ENCODE assay signal across 7 mouse cellular contexts in genomic region chr15:83727626-83728025, GRCm38 (mm10). TPM values are rescaled to one million over a fixed set of nuclear protein-coding genes. Genes with fewer than 3 reads are reported as not detected.
DNase-seq lines count a peak whose midpoint lies in the region.

No protein-coding gene starts in this region.

- no peaks in the 10 kb centered on the region for H3K27me3 ChIP-seq in splenic B cell, adult 2 months (ENCODE audit: control insufficient read depth, insufficient read depth, low read length, poor library complexity, severe bottlenecking)

- peak; percentile 44 to 60 for DNase-seq in left cerebral cortex, adult 18-20 months (ENCODE audit: low spot score in 2 of 2)
- no peak for DNase-seq in left cerebral cortex, adult 11 months (ENCODE audit: low spot score)
- DNase-seq in NIH3T3 (ENCODE audit: low read depth): peak; percentile 67
- DNase-seq in c-Kit-positive CD71-negative TER-119-negative erythroid progenitor cells, embryonic 14.5 days (ENCODE audit: low read depth): peak; percentile 29
- peak; percentile 25 to 43 for DNase-seq in gastrocnemius, postnatal 36 days
- DNase-seq in lung, adult 18-20 months: peak; percentile 50 to 63
- DNase-seq in splenic B cell, adult 2 months (ENCODE audit: low read depth, low spot score): peak; percentile 36

- no peaks in the 10 kb centered on the region for H3K36me3 ChIP-seq in splenic B cell, adult 2 months (ENCODE audit: control insufficient read depth, insufficient read depth, low read length, poor library complexity, severe bottlenecking)

- intact Hi-C loops in gastrocnemius, postnatal 36 days (cut with DNase I): loop anchor here (2.0 kb wide), 1 partner anchor 63 kb away; no protein-coding TSS in a partner anchor

RNA-seq across cellular contexts. Expression of gene Scube1, which starts 2.8 kb away (rescaled TPM):
- total RNA-seq in left cerebral cortex, adult 18-20 months (2021): 10 to 100 TPM; 51.8 to 67.1 TPM
- total RNA-seq in gastrocnemius, postnatal 36 days (2021): under 1 TPM; 0.38 to 0.76 TPM

RNA-seq across cellular contexts. Expression of gene Mpped1, which starts 51.6 kb away (rescaled TPM):
- total RNA-seq in left cerebral cortex, adult 18-20 months (2021): 100 to 1,000 TPM; 206 to 213 TPM
- total RNA-seq in gastrocnemius, postnatal 36 days (2021): not detected

Comparison
In these comparisons a context has a peak if more than half of its experiments do, and no peak if none do; other contexts are left out.
1. RNA of gene Scube1, which starts 2.8 kb away (total RNA-seq): 51.8 to 67.1 TPM in left cerebral cortex, adult 18-20 months; 0.38 to 0.76 TPM in gastrocnemius, postnatal 36 days; every median in the first group is over 10 times any median in the second.
2. RNA of gene Mpped1, which starts 51.6 kb away (total RNA-seq): 206 to 213 TPM in left cerebral cortex, adult 18-20 months; not detected in gastrocnemius, postnatal 36 days; every median in the first group is over 100 times any median in the second.